Mouse (Mus musculus) ovary, postnatal 14 days (tissue): ENCODE measurements around the gene Dcaf15.
A peak's percentile ranks its signal among the peaks of the same experiment; 100 is the strongest.

ENCODE experiments used
- DNase-seq: peaks from one replicate; pipeline ENCODE4 v3.0.0; 2022; ENCODE audit warnings: low spot score

The Dcaf15 gene

DNA sequence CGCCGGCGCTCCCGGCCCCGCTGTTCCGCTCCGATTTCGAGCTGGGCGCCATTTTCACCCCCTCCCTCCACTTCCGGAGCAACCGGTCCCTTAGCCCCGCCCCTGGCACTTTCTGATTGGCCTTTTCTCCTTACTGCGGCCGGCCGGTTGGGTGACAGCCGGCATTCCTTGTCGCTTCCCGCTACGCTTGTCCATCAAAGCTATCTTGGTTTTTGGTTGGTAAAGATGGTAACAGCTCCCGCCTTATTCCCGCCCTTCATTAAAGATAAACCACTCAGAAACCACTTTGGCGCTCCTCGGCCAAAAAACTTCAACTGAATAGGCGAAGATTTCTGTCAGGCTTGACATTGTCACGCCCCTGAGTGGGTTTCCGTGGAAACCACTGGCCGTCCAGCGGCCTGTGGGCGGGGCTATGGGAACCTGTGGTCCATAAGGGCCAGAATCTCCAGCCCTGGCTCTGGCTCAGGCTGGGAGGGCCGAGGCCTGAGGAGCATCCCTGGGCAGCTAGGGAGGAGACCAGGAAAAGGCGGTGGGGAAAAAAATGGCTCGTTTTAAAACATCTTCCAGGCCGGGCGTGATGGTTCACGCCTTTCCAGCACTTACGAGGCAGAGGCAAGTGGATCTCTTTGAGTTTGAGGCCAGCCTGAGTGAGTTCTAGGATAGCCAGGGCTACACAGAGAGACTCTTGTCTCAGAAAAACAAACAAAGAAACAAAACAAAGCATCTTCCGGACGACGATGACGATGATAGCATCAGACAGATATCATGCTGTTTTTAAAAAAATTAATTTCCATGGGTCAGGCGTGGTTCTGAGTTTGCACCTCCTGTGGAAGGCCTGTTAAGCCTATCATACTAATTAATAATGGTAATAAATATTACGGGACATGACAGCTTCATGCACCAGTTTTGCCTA is at the start of gene Dcaf15:
Gene Dcaf15 (minus strand): TSS at position 72 of the 913 bp plus-strand sequence.
- peak; percentile 94 for DNase-seq

DNA sequence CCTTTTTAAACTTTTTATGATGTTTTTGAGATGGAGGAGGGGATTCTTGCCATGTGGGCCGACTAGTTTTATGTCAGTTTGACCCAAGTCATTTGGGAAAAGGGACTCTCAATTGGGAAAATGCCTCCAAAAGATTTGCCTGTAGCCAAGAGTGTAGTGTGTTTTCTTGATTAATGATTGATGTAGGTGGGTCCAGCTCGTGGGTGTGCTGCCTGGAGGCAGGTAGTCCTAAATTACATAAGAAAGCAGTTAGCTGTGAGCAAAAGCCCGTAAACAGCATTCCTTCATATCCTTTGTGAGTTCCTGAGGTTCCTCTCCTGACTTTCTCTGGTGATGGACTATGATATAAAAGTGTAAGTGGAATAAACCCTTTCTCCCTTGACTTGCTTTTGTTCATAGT is 44.6 kb upstream of the Dcaf15 start:
- no peak for DNase-seq

DNA sequence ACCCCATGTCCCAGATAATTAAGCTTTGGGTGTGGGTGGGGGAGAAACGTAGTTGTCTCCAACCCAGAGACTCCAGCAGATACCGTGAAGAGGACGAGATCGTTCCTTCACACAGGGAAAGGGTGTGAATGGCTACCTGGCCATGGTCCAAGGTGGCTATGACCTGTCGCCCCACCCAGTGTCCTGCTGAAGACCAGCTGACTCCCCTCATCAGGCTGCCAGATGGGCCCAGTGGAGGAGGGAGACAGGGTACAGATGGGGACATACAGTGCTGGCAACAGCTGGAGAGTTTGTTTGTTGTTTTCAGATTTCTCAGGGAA is 43.9 kb upstream of the Dcaf15 start:
- no peak for DNase-seq

DNA sequence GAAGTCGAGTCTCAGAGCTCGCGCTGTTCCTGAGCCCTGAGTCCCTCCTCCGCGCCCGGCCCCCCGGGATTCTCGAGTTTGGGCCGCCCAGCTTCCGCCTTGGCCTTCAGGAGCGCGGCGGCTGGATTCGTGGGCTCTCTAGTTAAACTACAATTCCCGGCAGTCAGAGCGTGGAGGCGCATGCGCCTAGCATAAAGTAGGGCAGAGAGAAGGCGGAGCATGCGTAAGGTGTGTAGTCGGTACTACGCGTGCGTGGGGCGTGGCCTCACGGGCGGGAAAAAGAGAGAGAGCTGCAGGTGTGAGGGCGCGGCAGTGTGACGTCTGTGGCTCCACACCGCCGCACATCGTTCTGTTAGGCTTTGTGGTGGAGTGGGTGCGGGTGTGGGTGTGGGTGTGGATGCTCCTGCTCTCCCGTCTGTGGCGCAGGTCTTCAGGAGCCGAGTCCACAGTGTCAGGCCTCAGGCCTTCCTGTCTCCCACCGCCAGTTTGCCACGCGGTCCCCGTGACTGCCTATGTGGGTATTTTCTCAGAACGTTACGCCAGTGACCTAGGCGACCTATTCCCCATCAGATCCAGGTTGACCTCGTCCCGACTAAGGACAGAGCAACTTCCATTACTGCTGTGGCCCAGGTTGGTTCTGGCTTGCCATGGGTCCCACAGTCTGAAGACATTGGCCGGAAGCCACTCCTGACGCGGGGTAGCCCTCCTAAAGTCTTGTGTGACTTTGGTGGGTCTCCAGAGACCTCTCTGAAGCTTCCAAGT is 43.4 kb upstream of the Dcaf15 start, which contains the start of the genes Cc2d1a and 4930432K21Rik:
Gene Cc2d1a (minus strand): TSS at position 168 of the 762 bp plus-strand sequence.
Gene 4930432K21Rik (plus strand): TSS at position 257 of the 762 bp plus-strand sequence.
- peak; percentile 84 for DNase-seq

DNA sequence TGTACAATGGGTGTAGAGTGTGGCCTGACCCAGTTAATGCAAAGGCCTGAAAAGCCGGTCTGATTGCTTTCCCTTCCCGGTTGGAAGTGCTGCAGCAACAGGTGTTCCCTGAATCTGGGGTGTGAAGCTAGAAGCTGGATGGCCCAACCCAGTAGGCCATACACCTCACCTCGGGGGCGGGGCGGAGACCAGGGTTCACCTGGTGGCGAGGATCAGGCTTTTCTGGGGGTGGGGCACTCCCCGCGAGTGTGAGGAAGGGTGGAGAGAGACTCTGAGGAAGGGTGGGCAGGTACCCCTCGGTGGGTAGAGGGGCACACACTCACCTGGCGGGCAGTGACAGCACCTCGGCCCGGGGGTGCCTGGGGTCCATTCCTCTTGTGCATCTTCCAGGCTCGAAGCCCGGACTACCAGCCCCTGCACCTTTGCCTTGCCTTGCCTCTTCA is 42.8 kb upstream of the Dcaf15 start:
- DNase-seq = no peak

DNA sequence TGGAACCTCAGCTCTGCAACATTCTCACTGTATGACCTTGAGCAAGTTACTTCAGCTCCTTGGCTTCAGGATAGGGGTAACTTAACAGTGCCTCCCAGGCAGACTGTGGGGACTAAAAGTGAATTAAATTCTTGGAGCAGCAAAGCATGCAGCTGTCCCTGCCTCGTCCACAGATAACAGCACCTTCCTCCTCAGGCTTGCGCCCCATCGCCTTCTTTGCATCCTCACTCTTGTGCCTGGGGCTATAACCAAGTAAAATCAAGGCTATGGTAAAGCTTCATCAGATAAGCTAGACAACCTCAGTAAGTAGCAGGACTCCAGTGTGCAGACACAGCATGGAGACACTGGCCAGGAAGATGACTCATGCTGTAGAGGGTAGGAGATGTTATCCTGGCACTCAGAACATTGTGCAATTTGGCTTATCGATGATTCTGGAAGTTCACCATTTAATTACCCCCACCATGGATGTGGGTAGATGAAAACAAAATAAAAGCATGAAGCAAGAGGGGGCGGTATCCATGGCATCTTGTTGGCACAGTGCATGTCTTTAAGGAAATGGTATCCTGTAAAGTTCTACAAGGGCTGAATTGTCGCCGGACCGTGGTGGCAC is 40.2 kb upstream of the Dcaf15 start:
- DNase-seq = no peak

DNA sequence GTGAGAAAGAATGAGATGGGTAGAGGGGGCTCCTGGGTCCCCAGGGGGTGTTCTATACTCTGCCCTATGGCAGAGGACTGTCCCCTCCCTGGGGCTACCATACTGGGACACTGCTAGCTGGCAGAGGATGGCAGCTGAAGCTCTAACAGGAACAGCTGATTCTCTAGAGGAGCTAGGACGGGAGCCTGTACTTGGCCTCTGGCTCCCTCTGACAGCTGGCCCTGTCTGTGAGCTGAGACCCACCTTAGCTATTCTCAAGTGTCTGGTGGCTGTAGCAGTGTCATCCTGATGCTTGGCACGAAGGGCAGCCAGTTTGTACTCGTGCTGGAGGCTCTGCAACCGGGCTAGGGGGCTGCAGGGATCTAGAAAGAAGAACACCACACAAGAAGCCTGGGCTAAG is 36.3 kb upstream of the Dcaf15 start:
- no peak for DNase-seq

DNA sequence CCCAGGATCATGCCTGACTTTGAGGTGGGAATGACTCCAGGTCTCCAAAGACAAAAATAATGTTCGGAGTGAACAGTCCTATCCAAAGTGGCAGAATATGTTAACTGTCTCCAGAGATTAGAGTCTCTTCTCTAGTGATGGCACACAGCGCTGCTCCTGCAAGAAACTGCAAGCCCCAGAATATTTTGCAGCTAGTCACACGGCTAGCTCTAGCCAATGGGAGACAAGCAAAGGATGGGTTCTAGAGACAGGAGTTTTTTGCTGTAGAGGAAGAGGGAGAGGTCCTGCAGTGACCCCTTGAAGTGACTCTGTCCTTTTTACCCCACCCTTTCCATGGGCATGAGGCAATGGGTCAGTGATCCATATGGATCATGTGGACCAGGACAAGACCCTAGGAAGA is 33.3 kb upstream of the Dcaf15 start:
- DNase-seq = no peak

DNA sequence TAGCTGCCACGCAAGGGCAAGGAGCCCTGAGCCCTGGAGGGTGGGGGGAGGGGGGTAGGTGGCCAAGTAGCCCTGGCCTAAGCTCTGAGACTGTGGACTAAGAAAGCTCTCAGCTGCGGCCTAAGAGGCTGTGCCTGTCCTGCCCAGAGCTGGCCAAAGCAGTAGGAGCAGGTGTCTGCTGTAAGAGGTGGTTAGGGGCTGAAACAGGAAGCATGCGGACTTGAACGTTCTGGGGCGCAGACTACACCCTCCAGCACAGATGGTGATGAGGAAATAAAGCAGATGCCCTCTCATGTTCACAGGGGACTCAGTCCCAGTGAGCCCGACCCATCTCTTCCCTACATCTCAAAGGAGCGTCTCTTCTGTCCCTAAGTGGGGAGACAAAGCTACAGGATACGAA is 27.7 kb upstream of the Dcaf15 start:
- no peak for DNase-seq

DNA sequence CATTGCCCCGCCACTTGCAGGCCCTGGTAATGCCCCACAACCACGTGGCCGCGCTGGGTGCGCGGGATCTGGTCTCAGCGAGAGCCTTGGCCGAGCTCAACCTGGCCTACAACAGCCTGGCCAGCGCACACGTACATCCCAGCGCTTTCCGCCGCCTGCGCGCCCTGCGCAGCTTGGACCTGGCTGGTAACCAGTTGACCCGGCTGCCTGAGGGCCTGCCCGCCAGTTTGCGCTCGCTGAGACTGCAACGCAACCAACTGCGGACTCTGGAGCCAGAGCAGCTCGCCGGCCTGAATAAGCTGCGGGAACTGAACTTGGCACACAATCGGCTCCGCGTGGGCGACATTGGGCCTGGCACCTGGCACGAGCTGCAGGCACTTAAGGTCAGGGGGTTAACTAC is 26.2 kb upstream of the Dcaf15 start:
- no peak for DNase-seq

DNA sequence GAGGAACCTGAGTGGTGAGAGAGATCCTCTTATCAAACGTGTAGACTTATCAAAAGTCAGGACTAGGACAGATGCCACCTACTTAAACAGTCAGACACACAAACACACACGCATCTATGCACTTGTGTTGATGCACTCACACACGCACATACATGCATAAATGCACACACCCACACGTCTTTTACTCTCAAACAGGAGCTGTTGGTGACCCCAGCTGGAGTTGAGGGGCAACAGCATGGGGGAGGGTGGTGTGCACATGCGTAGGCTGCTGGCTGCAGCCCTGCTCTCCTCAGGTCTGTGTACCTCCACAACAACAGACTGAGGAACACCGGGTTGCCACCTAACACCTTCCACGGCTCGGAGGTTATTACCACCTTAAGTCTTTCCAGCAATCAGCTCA is 23.7 kb upstream of the Dcaf15 start:
- DNase-seq = no peak

DNA sequence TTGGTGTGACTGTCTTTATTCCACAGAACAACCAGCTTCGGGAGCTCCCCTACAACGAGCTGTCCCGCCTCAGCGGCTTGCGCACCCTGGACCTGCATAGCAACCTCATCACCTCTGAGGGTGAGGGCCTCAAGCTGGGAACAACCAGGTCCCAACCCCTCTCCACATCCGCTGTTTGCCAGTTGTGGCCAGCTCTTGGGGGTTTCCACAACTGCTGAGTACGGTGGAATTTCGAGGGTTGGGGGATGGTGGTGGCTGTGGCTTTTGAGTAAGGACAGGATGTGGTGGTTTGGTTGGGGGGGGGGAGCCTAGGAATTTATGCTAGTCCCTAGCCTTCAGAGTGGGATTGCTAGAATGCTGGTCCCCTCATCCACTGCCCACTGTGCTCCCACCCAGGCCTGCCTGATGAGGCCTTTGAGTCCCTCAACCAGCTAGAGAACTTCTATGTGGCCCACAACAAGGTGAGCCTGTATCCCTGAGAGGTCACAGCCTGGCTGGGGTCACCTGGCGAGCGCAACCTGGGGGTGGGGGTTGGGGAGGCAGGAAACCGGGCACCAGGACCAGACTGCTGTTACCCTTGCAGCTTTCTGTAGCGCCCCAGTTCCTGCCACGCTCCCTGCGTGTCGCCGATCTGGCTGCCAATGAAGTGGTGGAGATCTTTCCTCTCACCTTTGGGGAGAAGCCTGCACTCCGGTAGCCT is 22.8 kb upstream of the Dcaf15 start:
- DNase-seq = no peak

DNA sequence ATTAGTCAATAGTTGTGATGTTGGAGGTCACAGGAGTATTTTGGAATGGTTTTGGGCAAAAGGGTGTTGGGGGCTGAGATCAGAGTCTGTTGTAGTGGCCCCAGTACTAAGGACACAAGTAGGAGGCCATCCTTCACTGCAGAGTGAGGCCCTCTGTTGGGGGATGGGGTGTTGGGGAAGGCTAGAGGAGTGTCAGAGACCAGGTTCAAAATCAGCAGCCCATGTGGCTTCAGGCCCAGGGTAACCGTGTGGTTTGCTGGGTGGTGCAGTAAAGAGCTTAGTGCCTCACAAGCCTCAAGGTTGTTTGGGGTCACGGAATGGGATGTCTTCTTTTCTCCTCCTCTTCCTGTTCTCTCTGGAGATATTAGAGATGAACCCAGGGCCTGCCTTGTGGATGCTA is 22.2 kb upstream of the Dcaf15 start:
- no peak for DNase-seq

DNA sequence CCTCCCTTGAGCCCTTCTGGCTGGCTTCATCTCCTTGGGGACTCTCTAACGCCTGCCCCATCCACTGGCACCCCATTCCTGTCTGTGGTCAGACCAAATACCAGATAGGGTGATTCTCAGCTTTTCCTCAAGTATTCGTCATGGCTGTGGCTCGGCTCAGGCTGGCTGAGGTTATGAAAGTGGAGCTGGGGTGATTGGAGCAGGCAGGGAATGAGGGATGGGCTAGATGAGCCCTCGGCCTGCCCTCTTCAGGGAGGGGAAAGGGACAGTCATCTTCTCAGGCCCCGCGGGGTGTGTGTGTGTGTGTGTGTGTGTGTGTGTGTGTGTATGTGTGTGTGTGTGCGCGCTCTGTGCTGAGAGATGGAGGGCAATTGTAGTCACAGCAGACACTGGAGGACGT is 21.1 kb upstream of the Dcaf15 start, which contains the start of gene Podnl1:
Gene Podnl1 (plus strand): TSS at position 334 of the 400 bp plus-strand sequence.
- DNase-seq = no peak

DNA sequence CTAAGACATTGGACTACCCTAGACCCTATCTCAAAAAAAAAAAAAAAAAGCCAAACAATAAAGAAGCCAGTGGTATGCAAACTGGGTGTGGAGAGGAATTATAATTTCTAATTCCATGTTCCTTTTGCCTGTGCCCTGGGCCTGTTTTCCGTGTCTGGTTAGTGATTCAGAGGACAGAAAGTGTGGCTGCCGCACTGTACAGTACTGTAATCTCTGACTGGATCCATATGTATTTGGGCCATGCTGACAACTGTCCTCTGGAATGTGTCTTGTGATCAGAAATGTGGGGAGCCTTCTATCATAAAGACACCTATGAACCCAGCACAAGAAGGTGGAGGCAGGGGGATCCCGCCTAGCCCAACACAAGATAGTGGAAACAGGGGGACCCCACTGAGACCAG is 17.6 kb upstream of the Dcaf15 start:
- DNase-seq = no peak

DNA sequence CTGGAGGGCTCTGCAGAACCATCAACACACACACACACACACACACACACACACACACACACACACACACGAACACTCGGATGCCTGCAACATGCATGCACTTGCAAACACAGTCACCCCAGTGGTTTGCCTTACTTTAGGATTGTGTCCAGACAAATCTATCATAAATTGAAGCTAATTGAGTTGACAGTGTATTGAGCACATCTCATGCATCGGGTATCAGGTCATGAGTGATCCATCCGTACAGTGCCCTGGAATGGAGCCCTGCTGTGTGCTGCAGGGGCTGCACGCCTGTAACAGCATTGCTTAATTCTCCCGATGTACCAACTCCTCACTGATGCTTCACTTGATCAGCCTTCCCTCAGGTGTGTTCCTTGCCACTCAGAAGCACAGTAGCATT is 11.1 kb upstream of the Dcaf15 start:
- DNase-seq = no peak

DNA sequence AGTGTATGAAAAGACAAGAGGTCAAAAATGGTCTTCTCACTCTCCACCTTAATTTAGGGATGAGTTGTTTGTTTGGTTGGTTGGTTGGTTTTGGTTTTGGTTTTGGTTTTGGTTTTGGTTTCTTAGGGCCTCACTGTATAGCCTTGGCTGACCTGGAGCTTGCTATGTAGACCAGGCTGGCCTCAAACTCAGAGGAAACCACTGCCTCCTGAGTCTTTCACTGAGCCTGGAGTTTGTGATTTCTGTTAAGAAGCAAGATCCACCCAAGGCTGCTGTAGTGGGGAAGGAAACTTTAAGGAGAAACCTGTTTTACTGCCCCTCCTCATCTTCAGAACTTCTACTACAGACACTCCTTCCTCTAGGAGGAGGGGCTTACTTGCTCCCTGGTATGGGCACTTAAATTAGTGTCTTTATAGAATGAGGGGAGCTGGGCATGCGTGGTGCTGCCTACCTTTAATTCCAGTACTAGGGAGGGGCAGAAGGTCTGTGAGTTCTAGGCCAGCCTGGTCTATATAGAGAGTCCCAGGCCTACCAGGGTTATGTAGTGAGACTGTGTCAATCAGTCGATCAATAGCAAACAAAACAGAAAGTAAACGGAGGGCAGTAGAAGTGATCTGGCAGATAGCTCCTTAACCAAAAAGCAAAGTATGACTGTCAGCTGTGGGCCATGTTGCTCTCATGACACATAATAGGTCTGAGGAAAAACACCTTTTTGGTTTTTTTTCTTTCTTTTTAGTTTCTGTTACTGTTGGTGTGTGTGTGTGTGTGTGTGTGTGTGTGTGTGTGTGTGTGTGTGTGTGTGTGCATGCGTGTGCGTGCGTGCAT is 1.9 kb upstream of the Dcaf15 start:
- DNase-seq = no peak

DNA sequence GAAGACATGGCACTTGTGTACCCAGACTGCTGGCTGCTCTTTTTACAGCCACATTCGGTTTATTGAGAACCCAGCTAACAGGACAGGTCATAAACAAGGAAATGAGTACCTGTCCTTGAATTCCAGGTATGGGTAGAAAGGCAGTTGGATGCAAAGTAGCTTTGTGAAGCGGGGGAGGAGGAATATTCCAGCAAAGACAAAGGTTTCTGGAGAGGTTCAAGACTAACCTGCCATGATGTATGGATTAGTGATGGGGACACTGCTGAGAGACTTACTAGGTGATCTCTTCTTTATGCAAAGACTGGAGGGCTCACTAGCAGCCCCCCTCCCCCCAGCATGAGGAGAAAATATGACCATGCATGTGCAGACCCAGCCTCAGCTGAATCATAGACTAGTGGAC is 1.1 kb upstream of the Dcaf15 start:
- DNase-seq = no peak

DNA sequence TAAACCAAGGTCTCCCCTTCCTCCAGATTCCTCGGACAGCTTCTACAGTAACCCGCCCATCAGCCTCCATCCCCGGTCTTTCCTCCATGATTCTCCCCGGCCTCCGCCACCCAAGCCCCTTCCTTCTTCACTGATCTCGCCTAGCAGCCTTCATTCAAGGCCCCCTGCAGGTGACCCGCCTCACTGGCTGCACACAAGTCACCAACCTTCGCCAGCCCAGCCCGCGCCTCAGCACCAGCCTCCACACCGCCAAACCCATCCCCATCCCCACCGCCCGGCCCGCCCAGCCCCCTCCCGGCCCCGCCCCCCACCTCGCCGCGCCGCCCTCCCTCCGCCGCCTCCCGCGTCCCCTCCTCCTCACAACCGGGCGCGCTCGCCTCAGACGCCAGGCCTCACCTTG is 347 bp downstream of the Dcaf15 start:
- no peak for DNase-seq

DNA sequence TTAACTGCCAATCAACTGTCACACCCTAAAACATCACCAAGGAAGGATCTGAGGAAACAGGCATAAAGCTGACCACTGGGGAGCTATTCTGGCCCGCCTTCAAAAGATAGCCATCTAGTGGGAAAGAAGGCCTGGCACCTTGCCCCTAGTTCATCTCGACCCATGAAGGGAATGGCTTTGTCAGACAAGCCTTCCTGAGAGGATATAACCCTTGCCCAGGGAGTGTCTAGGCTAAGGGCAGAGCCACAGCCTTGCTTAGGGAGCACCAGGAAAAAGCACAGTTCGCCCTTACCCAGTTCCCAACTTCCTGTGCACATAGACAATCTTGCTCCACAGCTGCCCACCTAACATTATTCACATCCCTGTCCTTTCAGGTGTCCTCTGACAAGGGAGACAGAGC is 967 bp downstream of the Dcaf15 start:
- no peak for DNase-seq
